Mouse (Mus musculus): ENCODE measurements at regions not wholly inside any gene's neighbourhood (a gene's known extent, or its start where the extent isn't known, plus 50 kb on each side); places are given as distances from the start of the nearest gene placed in this dataset.

- no peaks in the 10 kb centered on the region; the same call in 1 of the 2 replicates for H3K4me1 ChIP-seq (replicated peaks; ENCODE audit: control insufficient read depth, insufficient read depth, low read length)
- H3K27me3 ChIP-seq (replicated peaks; ENCODE audit: control insufficient read depth, insufficient read depth, low read length) = no peaks in the 10 kb centered on the region
- H3K4me2 ChIP-seq (ENCODE audit: low read length) = no peak overlapping the region
- 72% methylated on average over 3 of the region's 3 CpGs for WGBS
- no peak overlapping the region for H3K4me3 ChIP-seq (replicated peaks; ENCODE audit: low read length)
- H3K9me3 ChIP-seq (ENCODE audit: control insufficient read depth, low read length) = no peaks in the 10 kb centered on the region
- no peak overlapping the region for H3K9ac ChIP-seq (replicated peaks; ENCODE audit: low read depth, low read length)
- no peaks in the 10 kb centered on the region for H3K36me3 ChIP-seq (ENCODE audit: control insufficient read depth, insufficient read depth)
- ATAC-seq = no peak
- H3K27ac ChIP-seq (ENCODE audit: low read length) = no peak overlapping the region
Measured at GRCm38 (mm10) chr3:159121626-159122025, 373.6 kb upstream of the Depdc1a start.

- H3K4me1 ChIP-seq (replicated peaks; ENCODE audit: control insufficient read depth, insufficient read depth, low read length) = no peaks in the 10 kb centered on the region
- H3K4me3 ChIP-seq (replicated peaks; ENCODE audit: low read length) = no peak overlapping the region
- H3K27me3 ChIP-seq (replicated peaks; ENCODE audit: control insufficient read depth, insufficient read depth, low read length) = no peaks in the 10 kb centered on the region
- H3K36me3 ChIP-seq (ENCODE audit: control insufficient read depth, insufficient read depth) = no peaks in the 10 kb centered on the region
- ATAC-seq = peak; percentile 57; the same call in 1 of the 2 replicates
- no peak overlapping the region for H3K9ac ChIP-seq (replicated peaks; ENCODE audit: low read depth, low read length)
- WGBS = 31% methylated on average over 2 of the region's 2 CpGs
- H3K9me3 ChIP-seq (ENCODE audit: control insufficient read depth, low read length) = no peaks in the 10 kb centered on the region
- H3K27ac ChIP-seq (ENCODE audit: low read length) = no peak overlapping the region
- no peak overlapping the region for H3K4me2 ChIP-seq (ENCODE audit: low read length)
Measured at GRCm38 (mm10) chr3:159143867-159144266, 351.4 kb upstream of the Depdc1a start.

- no peak overlapping the region for H3K4me2 ChIP-seq (ENCODE audit: low read length)
- no peak overlapping the region for H3K27ac ChIP-seq (ENCODE audit: low read length)
- no peaks in the 10 kb centered on the region for H3K36me3 ChIP-seq (ENCODE audit: control insufficient read depth, insufficient read depth)
- ATAC-seq = no peak
- no peak overlapping the region for H3K9ac ChIP-seq (replicated peaks; ENCODE audit: low read depth, low read length)
- H3K9me3 ChIP-seq (ENCODE audit: control insufficient read depth, low read length) = no peaks in the 10 kb centered on the region
- H3K4me3 ChIP-seq (replicated peaks; ENCODE audit: low read length) = no peak overlapping the region
- H3K27me3 ChIP-seq (replicated peaks; ENCODE audit: control insufficient read depth, insufficient read depth, low read length) = no peaks in the 10 kb centered on the region
- no peaks in the 10 kb centered on the region for H3K4me1 ChIP-seq (replicated peaks; ENCODE audit: control insufficient read depth, insufficient read depth, low read length)
Measured at GRCm38 (mm10) chr3:159181504-159181903, 313.7 kb upstream of the Depdc1a start.

- no peak for ATAC-seq
- Histone ChIP-seq H3K4me2 (ENCODE audit: low read length) (no peak overlapping the region), H3K27me3 (replicated peaks; ENCODE audit: control insufficient read depth, insufficient read depth, low read length) (no peaks in the 10 kb centered on the region), H3K4me1 (replicated peaks; ENCODE audit: control insufficient read depth, insufficient read depth, low read length) (no peaks in the 10 kb centered on the region), H3K27ac (ENCODE audit: low read length) (no peak overlapping the region), H3K36me3 (ENCODE audit: control insufficient read depth, insufficient read depth) (no peaks in the 10 kb centered on the region), H3K4me3 (replicated peaks; ENCODE audit: low read length) (no peak overlapping the region), H3K9me3 (ENCODE audit: control insufficient read depth, low read length) (no peaks in the 10 kb centered on the region), H3K9ac (replicated peaks; ENCODE audit: low read depth, low read length) (no peak overlapping the region)
Measured at GRCm38 (mm10) chr3:159193189-159193588, 302.0 kb upstream of the Depdc1a start.

Data from forebrain, embryonic 16.5 days (tissue).